Mouse (Mus musculus) hindbrain, embryonic 11.5 days (tissue): ENCODE results near the gene Asf1b. TPM values are rescaled to one million over a fixed set of nuclear protein-coding genes. Genes with fewer than 3 reads are reported as not detected.
"Not testable (repeated sequence)": the region's sequence is repeated elsewhere in the genome, so short reads cannot be mapped to it uniquely, and the experiment has no call there.

Experiments used
- ATAC-seq: fragments of 200-750 bp; cut with Nextera tagmentation; 2 replicates; pipeline ENCODE4 v1.8.0; 2017; ENCODE audit warnings: mild to moderate bottlenecking, moderate TSS enrichment, moderate library complexity; ENCODE audit not compliant: low FRiP score
- DNase-seq: peaks from one replicate; pipeline ENCODE4 v3.0.0-alpha.2; 2015; ENCODE audit warnings: low spot score
- H3K27ac ChIP-seq: fragments of 300-500 bp; sonication (generic); 2 replicates; pipeline ENCODE4 v1.5.1; 2014; ENCODE audit warnings: mild to moderate bottlenecking, low read depth, low read length
- H3K27me3 ChIP-seq: fragments of 300-500 bp; sonication (generic); 2 replicates; pipeline ENCODE4 v1.6.1; 2014; ENCODE audit warnings: mild to moderate bottlenecking, low read length, moderate library complexity, mixed read lengths; ENCODE audit not compliant: control insufficient read depth, insufficient read depth
- H3K36me3 ChIP-seq: fragments of 300-500 bp; sonication (generic); 2 replicates; pipeline ENCODE4 v1.6.1; 2014; ENCODE audit warnings: mild to moderate bottlenecking, low read length, moderate library complexity, mixed read lengths; ENCODE audit not compliant: control insufficient read depth, insufficient read depth
- H3K4me1 ChIP-seq: fragments of 300-500 bp; sonication (generic); replicated peaks from 2 replicates; pipeline ENCODE4 v1.6.1; 2014; ENCODE audit warnings: low read length, mixed read lengths; ENCODE audit not compliant: control insufficient read depth, insufficient read depth
- H3K4me2 ChIP-seq: fragments of 300-500 bp; sonication (generic); replicated peaks from 2 replicates; pipeline ENCODE4 v1.6.1; 2014; ENCODE audit warnings: mild to moderate bottlenecking, low read depth, low read length
- H3K4me3 ChIP-seq: fragments of 300-500 bp; sonication (generic); 2 replicates; pipeline ENCODE4 v1.5.1; 2014; ENCODE audit warnings: low read depth, low read length
- H3K9ac ChIP-seq: fragments of 300-500 bp; sonication (generic); 2 replicates; pipeline ENCODE4 v1.6.1; 2014; ENCODE audit warnings: low read depth, low read length
- H3K9me3 ChIP-seq: fragments of 300-500 bp; sonication (generic); 2 replicates; pipeline ENCODE4 v1.6.1; 2016; ENCODE audit warnings: low read length; ENCODE audit not compliant: control insufficient read depth
- WGBS: fragments of 180-500 bp; shearing (Covaris S2); extraction: QIAGEN DNeasy Blood & Tissue Kit; methylation state at CpG from one replicate; pipeline ENCODE4 v1.1.7; 2014; 5-methylcytosine and 5-hydroxymethylcytosine counted together
- polyA plus RNA-seq: library from polyadenylated mRNA; unstranded; fragments of >200 nt; fragmentation: Nextera tagmentation; extraction: Ambion mirVana; gene quantifications from 2 replicates; pipeline ENCODE4 v1.2.1, GENCODE M21; 2014

The Asf1b gene
- polyA plus RNA-seq, 1 experiment from 2014 or later = 79.5 TPM

GRCm38 (mm10) chr8:83978200-83978599 is 22.9 kb downstream of the Asf1b start:
- no peak for DNase-seq
- no peak overlapping the region for H3K4me3 ChIP-seq
- H3K36me3 ChIP-seq = 0 out of 2 replicates have a peak, but pooled peaks cover 3% of the 10 kb centered on the region
- ATAC-seq = no peak
- no peak overlapping the region for H3K4me2 ChIP-seq
- H3K4me1 ChIP-seq = peaks cover 4% of the 10 kb centered on the region; the same call in 1 of the 2 replicates
- 77% methylated on average over 9 of the region's 9 CpGs for WGBS
- H3K27me3 ChIP-seq = no peaks in the 10 kb centered on the region
- H3K9me3 ChIP-seq = no peaks in the 10 kb centered on the region
- H3K9ac ChIP-seq = no peak overlapping the region
- no peak overlapping the region for H3K27ac ChIP-seq

DNA sequence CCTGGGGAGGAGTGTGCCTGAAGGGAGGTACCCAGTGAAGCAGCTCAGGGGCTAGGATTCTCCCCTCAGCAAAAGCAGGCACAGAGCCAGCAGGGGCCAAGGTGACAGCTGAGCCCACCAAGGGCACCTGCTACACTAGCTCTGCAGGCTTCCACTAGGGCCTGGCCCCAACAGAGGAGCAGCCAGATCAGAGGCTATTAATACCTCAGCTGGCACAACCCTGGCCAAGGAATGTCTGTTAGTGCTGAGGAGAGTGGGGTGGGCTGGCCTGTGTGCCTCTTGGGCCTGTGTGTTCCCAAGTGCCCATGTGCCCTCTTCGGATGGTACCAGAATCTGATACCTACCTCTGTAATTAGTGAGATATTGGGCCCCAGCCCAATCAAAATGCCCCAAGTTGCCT is 24.9 kb downstream of the Asf1b start:
- Histone ChIP-seq H3K27me3 (no peaks in the 10 kb centered on the region), H3K4me3 (no peak overlapping the region), H3K4me1 (no peaks in the 10 kb centered on the region), H3K36me3 (0 out of 2 replicates have a peak, but pooled peaks cover 6% of the 10 kb centered on the region), H3K27ac (no peak overlapping the region), H3K4me2 (no peak overlapping the region), H3K9me3 (no peaks in the 10 kb centered on the region), H3K9ac (no peak overlapping the region)
- WGBS = 90% methylated on average over 1 of the region's 1 CpGs
- ATAC-seq = no peak
- no peak for DNase-seq

GRCm38 (mm10) chr8:83980845-83981244 is 25.5 kb downstream of the Asf1b start:
- no peak overlapping the region for H3K4me2 ChIP-seq
- no peaks in the 10 kb centered on the region for H3K9me3 ChIP-seq
- no peaks in the 10 kb centered on the region for H3K4me1 ChIP-seq
- 0 out of 2 replicates have a peak, but pooled peaks cover 9% of the 10 kb centered on the region for H3K36me3 ChIP-seq
- H3K4me3 ChIP-seq = no peak overlapping the region
- WGBS = 87% methylated on average over 8 of the region's 8 CpGs
- H3K9ac ChIP-seq = no peak overlapping the region
- ATAC-seq = no peak
- no peak for DNase-seq
- H3K27ac ChIP-seq = no peak overlapping the region
- no peaks in the 10 kb centered on the region for H3K27me3 ChIP-seq

DNA sequence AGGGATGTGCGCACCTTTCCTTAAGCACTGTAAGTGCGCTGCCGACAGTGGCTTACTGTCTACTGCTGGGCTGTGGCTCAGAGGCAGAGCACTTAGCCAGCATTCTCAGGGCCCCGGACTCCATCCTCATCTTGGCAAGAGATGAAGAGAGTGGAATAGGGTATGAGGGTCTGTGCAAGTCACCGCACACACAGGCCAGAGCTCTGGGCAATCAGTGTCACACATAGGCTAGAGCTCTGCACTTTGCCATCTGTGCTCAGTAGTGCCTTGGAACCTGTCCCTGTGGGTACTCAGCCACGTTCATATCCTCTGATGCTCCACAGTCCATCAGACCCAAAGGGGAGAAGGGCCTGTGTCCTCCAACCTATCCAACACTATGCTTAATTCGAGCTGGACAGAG is 26.2 kb downstream of the Asf1b start:
- no peak for ATAC-seq
- 95% methylated on average over 7 of the region's 7 CpGs for WGBS

DNA sequence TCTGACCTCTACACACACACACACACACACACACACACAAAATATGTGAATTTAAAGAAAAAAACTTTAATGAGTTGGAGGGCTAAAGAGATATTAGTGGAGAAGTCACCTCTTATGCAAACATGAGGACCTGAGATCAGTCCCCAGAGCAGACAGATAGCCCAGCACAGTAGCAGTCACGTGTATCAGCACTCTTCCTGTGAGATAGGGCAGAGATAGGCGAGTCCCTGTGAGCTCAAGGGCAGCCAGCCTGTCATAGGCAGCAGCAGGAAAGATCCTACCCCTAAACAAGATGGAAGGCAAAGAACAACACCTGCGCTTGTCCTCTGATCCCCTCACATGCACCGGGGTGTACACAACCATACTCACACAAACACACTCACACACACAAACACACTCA is 27.1 kb downstream of the Asf1b start:
- Histone ChIP-seq H3K9me3 (no peaks in the 10 kb centered on the region), H3K36me3 (peaks cover 14% of the 10 kb centered on the region), H3K27me3 (no peaks in the 10 kb centered on the region), H3K9ac (no peak overlapping the region), H3K27ac (no peak overlapping the region), H3K4me1 (no peaks in the 10 kb centered on the region), H3K4me3 (no peak overlapping the region), H3K4me2 (no peak overlapping the region)
- DNase-seq (no peak), ATAC-seq (no peak)
- 92% methylated on average over 4 of the region's 4 CpGs for WGBS

More for the DNA sequence above, 26.2 kb downstream of the Asf1b start:
- H3K36me3 ChIP-seq = 0 out of 2 replicates have a peak, but pooled peaks cover 9% of the 10 kb centered on the region
- H3K4me2 ChIP-seq = no peak overlapping the region
- DNase-seq = no peak
- no peaks in the 10 kb centered on the region for H3K4me1 ChIP-seq
- H3K27me3 ChIP-seq = no peaks in the 10 kb centered on the region
- H3K9ac ChIP-seq = no peak overlapping the region
- H3K4me3 ChIP-seq = no peak overlapping the region
- no peaks in the 10 kb centered on the region for H3K9me3 ChIP-seq
- no peak overlapping the region for H3K27ac ChIP-seq

DNA sequence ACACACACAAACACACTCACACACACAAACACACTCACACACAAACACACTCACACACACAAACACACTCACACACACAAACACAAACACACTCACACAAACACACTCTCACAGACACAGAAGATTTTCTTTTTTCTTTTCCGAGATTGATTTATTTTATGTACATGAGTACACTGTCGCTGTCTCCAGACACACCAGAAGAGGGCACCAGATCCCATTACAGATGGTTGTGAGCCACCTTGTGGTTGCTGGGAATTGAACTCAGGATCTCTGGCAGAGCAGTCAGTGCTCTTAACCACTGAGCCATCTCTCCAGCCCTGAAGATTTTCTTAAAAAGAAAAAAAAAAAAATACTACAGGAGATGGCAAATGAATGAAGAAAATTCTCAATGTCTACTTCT is 27.9 kb downstream of the Asf1b start:
- H3K27ac ChIP-seq, DNase-seq, H3K4me1 ChIP-seq, H3K9me3 ChIP-seq, H3K9ac ChIP-seq, ATAC-seq, H3K27me3 ChIP-seq, H3K4me3 ChIP-seq, H3K4me2 ChIP-seq: not testable (repeated sequence)
- WGBS = 90% methylated on average over 2 of the region's 2 CpGs
- peaks cover 16% of the 10 kb centered on the region for H3K36me3 ChIP-seq

DNA sequence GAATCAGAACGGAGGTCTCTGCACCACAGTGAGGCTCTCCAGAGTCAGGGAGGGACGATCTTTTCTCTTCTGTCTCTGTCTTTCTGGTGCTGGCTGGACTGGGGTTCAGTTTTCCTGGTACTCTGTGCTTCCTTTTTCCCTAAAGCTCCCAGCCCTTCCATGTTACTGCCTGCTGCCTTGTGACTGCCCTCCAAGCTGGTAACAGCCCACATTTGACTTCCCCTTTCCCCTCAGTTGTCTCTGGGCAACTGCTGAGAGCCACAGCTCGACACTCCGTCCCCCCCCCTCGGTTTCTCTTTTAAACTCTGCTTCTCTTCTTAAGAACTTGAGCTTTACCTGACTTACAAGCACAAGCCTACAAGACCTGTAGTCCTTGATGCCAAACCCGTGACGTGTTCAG is 33.9 kb downstream of the Asf1b start:
- H3K4me2 ChIP-seq = no peak overlapping the region
- no peak overlapping the region for H3K4me3 ChIP-seq
- H3K4me1 ChIP-seq = no peaks in the 10 kb centered on the region
- H3K36me3 ChIP-seq = peaks cover 17% of the 10 kb centered on the region
- no peak overlapping the region for H3K9ac ChIP-seq
- no peaks in the 10 kb centered on the region for H3K9me3 ChIP-seq
- ATAC-seq = no peak
- DNase-seq = no peak
- no peaks in the 10 kb centered on the region for H3K27me3 ChIP-seq
- H3K27ac ChIP-seq = no peak overlapping the region
- WGBS = 84% methylated on average over 7 of the region's 7 CpGs

DNA sequence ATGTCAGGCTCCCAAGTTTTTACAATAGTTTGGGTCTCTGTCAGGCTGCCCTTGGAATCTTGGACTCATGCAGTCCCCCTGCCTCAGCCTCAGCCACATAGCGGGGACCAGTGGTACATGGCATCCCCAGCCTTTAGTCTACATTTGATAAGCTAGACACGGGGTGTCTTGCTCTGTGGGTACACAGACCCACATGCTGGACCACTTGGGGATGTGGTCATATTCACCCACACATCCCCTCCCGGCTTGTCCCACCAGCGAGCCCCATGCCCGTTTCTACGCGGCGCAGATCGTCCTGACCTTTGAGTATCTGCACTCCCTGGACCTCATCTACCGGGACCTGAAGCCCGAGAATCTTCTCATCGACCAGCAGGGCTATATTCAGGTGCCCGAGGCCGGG is 34.9 kb downstream of the Asf1b start:
- no peak for DNase-seq
- H3K4me1 ChIP-seq = no peaks in the 10 kb centered on the region
- no peak overlapping the region for H3K4me2 ChIP-seq
- H3K27ac ChIP-seq = no peak overlapping the region
- H3K9ac ChIP-seq = no peak overlapping the region
- no peak overlapping the region for H3K4me3 ChIP-seq
- no peak for ATAC-seq
- no peaks in the 10 kb centered on the region for H3K9me3 ChIP-seq
- WGBS = 95% methylated on average over 14 of the region's 14 CpGs
- H3K36me3 ChIP-seq = peaks cover 17% of the 10 kb centered on the region
- no peaks in the 10 kb centered on the region for H3K27me3 ChIP-seq

DNA sequence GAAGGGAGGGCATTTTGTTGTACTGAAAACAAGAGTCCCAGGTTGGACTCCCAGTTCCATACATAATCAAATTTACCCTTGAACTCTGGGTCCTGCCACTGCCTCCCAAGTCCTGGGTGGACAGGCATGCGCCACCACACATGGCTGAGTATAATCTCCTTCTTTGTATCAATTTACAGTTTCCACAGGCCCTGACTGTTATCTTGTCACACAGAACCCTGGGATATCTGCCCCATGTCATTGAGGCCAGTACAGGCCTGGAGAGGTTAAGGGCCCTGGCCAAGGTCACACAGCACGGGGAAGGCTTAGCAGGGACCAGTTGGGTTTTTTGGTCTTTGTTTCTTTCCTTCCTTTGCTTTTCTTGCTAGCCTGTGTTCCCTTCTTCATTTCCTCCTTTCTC is 37.2 kb downstream of the Asf1b start:
- no peak for DNase-seq
- ATAC-seq = no peak
- Histone ChIP-seq H3K27me3 (no peaks in the 10 kb centered on the region), H3K4me1 (no peaks in the 10 kb centered on the region), H3K27ac (no peak overlapping the region), H3K9ac (no peak overlapping the region), H3K4me2 (no peak overlapping the region), H3K4me3 (no peak overlapping the region), H3K36me3 (0 out of 2 replicates have a peak, but pooled peaks cover 9% of the 10 kb centered on the region), H3K9me3 (no peaks in the 10 kb centered on the region)
- 77% methylated on average over 2 of the region's 2 CpGs for WGBS
